Mouse (Mus musculus): ENCODE results near the gene Hfe2. TPM values are rescaled to one million over a fixed set of nuclear protein-coding genes. Genes with fewer than 3 reads are reported as not detected.
"Not testable (repeated sequence)": the region's sequence is repeated elsewhere in the genome, so short reads cannot be mapped to it uniquely, and the experiment has no call there.

The Hfe2 gene
- total and polyA plus RNA-seq, 2 experiments = 29.6 to 93.8 TPM

- TF ChIP-seq CTCF (IDR thresholded peaks at IDR 0.05; ENCODE audit: low read depth, low read length) = peak; percentile 41
- TF ChIP-seq POLR2A (IDR thresholded peaks at IDR 0.05; ENCODE audit: extremely low read depth, insufficient read depth, low read length) = no peak
- Histone ChIP-seq H3K9ac (ENCODE audit: low read depth, low read length) (peak overlapping the region; percentile 85), H3K4me1 (ENCODE audit: control insufficient read depth, insufficient read depth, low read length) (peaks cover 5% of the 10 kb centered on the region; the same call in 1 of the 2 replicates), H3K79me2 (ENCODE audit: control insufficient read depth, insufficient read depth, low read length) (no peaks in the 10 kb centered on the region), H3K36me3 (ENCODE audit: control insufficient read depth, insufficient read depth, low read length) (no peaks in the 10 kb centered on the region), H3K4me3 (ENCODE audit: insufficient read depth, low read depth, low read length) (peak overlapping the region; percentile 72), H3K27ac (replicated peaks; ENCODE audit: insufficient read depth, low read depth, low read length) (peak overlapping the region; percentile 97), H3K27me3 (ENCODE audit: control insufficient read depth, insufficient read depth, low read length) (no peaks in the 10 kb centered on the region)
- WGBS = 3% methylated on average over 26 of the region's 26 CpGs
- peak; percentile 44 for DNase-seq (ENCODE audit: extremely low read depth, low read depth, low spot score)
Measured at GRCm38 (mm10) chr3:96487596-96488289, 37.2 kb upstream of the Hfe2 start.

- not testable (repeated sequence) for H3K27me3 ChIP-seq (ENCODE audit: control insufficient read depth, insufficient read depth, low read length); H3K79me2 ChIP-seq (ENCODE audit: control insufficient read depth, insufficient read depth, low read length); H3K4me1 ChIP-seq (ENCODE audit: control insufficient read depth, insufficient read depth, low read length); DNase-seq (ENCODE audit: extremely low read depth, low read depth, low spot score); H3K36me3 ChIP-seq (ENCODE audit: control insufficient read depth, insufficient read depth, low read length)
- peak overlapping the region; percentile 97 for H3K27ac ChIP-seq (replicated peaks; ENCODE audit: insufficient read depth, low read depth, low read length)
- peak overlapping the region; percentile 85 for H3K9ac ChIP-seq (ENCODE audit: low read depth, low read length)
- H3K4me3 ChIP-seq (ENCODE audit: insufficient read depth, low read depth, low read length) = peak overlapping the region; percentile 72; the same call in 1 of the 2 replicates
- WGBS = 6% methylated on average over 3 of the region's 55 CpGs
Measured at GRCm38 (mm10) chr3:96488290-96488906, 36.6 kb upstream of the Hfe2 start.

DNA sequence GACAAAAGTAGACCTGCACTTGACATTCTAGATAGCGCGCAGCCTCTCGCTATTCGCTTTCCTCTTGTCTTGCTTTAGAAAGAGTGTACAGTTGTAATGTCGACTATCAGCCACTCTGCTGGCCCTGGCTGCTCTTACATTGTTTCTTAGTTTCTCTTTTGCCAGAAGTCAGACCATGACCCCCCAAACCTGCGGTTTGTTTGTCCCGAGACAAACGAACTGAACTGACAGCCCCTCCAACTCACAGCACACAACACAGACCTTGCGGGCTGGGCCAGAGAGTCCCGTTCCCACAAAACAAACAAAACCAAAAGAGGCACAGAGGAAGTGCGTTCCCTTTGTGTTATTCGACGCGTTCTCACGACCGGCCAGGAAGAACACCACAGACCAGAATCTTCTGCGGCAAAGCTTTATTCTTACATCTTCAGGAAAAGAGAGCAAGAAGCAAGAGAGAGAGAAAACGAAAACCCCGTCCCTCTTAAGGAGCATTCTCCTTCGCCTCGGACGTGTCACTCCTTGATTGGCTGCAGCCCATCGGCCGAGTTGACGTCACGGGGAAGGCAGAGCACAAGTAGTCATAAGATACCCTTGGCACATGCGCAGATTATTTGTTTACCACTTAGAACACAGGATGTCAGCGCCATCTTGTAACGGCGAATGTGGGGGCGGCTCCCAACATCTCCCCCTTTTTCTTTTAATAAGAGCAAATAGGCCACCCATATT lies 35.9 kb upstream of the Hfe2 start:
- H3K4me3 ChIP-seq (ENCODE audit: insufficient read depth, low read depth, low read length) = peak overlapping the region; percentile 36; the same call in 1 of the 2 replicates
- not testable (repeated sequence) for DNase-seq (ENCODE audit: extremely low read depth, low read depth, low spot score); H3K4me1 ChIP-seq (ENCODE audit: control insufficient read depth, insufficient read depth, low read length); H3K27me3 ChIP-seq (ENCODE audit: control insufficient read depth, insufficient read depth, low read length); H3K36me3 ChIP-seq (ENCODE audit: control insufficient read depth, insufficient read depth, low read length); H3K79me2 ChIP-seq (ENCODE audit: control insufficient read depth, insufficient read depth, low read length)
- H3K9ac ChIP-seq (ENCODE audit: low read depth, low read length) = peak overlapping the region; percentile 73
- H3K27ac ChIP-seq (replicated peaks; ENCODE audit: insufficient read depth, low read depth, low read length) = peak overlapping the region; percentile 76
- 0% methylated on average over 9 of the region's 31 CpGs for WGBS

- H3K36me3 ChIP-seq (ENCODE audit: control insufficient read depth, insufficient read depth, low read length); H3K4me1 ChIP-seq (ENCODE audit: control insufficient read depth, insufficient read depth, low read length); H3K27me3 ChIP-seq (ENCODE audit: control insufficient read depth, insufficient read depth, low read length); DNase-seq (ENCODE audit: extremely low read depth, low read depth, low spot score); H3K9ac ChIP-seq (ENCODE audit: low read depth, low read length); H3K4me3 ChIP-seq (ENCODE audit: insufficient read depth, low read depth, low read length); H3K79me2 ChIP-seq (ENCODE audit: control insufficient read depth, insufficient read depth, low read length): not testable (repeated sequence)
- WGBS = 27% methylated on average over 6 of the region's 8 CpGs
- peak overlapping the region; percentile 76 for H3K27ac ChIP-seq (replicated peaks; ENCODE audit: insufficient read depth, low read depth, low read length)
Measured at GRCm38 (mm10) chr3:96489636-96490035, 35.3 kb upstream of the Hfe2 start.

- H3K27me3 ChIP-seq (ENCODE audit: control insufficient read depth, insufficient read depth, low read length); H3K4me1 ChIP-seq (ENCODE audit: control insufficient read depth, insufficient read depth, low read length); DNase-seq (ENCODE audit: extremely low read depth, low read depth, low spot score); H3K9ac ChIP-seq (ENCODE audit: low read depth, low read length); H3K4me3 ChIP-seq (ENCODE audit: insufficient read depth, low read depth, low read length); H3K79me2 ChIP-seq (ENCODE audit: control insufficient read depth, insufficient read depth, low read length); H3K36me3 ChIP-seq (ENCODE audit: control insufficient read depth, insufficient read depth, low read length); H3K27ac ChIP-seq (replicated peaks; ENCODE audit: insufficient read depth, low read depth, low read length): not testable (repeated sequence)
- 98% methylated on average over 7 of the region's 11 CpGs for WGBS
Measured at GRCm38 (mm10) chr3:96494456-96494855, 30.5 kb upstream of the Hfe2 start.

GRCm38 (mm10) chr3:96494912-96495311 lies 30.1 kb upstream of the Hfe2 start:
- Histone ChIP-seq H3K79me2 (ENCODE audit: control insufficient read depth, insufficient read depth, low read length) (no peaks in the 10 kb centered on the region), H3K27ac (replicated peaks; ENCODE audit: insufficient read depth, low read depth, low read length) (no peak overlapping the region), H3K27me3 (ENCODE audit: control insufficient read depth, insufficient read depth, low read length) (no peaks in the 10 kb centered on the region), H3K36me3 (ENCODE audit: control insufficient read depth, insufficient read depth, low read length) (no peaks in the 10 kb centered on the region), H3K9ac (ENCODE audit: low read depth, low read length) (no peak overlapping the region), H3K4me3 (ENCODE audit: insufficient read depth, low read depth, low read length) (no peak overlapping the region), H3K4me1 (ENCODE audit: control insufficient read depth, insufficient read depth, low read length) (peaks cover 4% of the 10 kb centered on the region)
- DNase-seq (ENCODE audit: extremely low read depth, low read depth, low spot score) = no peak
- TF ChIP-seq POLR2A (IDR thresholded peaks at IDR 0.05; ENCODE audit: extremely low read depth, insufficient read depth, low read length) (no peak), CTCF (IDR thresholded peaks at IDR 0.05; ENCODE audit: low read depth, low read length) (no peak)
- 92% methylated on average over 3 of the region's 3 CpGs for WGBS

Measured in liver, adult 2 months (tissue).